Mouse (Mus musculus) neural tube, embryonic 11.5 days (tissue): ENCODE measurements around the gene Tmem265. TPM values are rescaled to one million over a fixed set of nuclear protein-coding genes. Genes with fewer than 3 reads are reported as not detected.

Source experiments
- ATAC-seq: fragments of 200-750 bp; cut with Nextera tagmentation; 2 replicates; pipeline ENCODE4 v1.8.0; 2017; ENCODE audit warnings: moderate number of reproducible peaks, mild to moderate bottlenecking, moderate TSS enrichment, moderate library complexity; ENCODE audit not compliant: insufficient read depth, low FRiP score, low TSS enrichment
- DNase-seq: peaks from one replicate; pipeline ENCODE4 v3.0.0-alpha.2; 2015; ENCODE audit warnings: low spot score
- H3K27ac ChIP-seq: fragments of 300-500 bp; sonication (generic); 2 replicates; pipeline ENCODE4 v1.5.1; 2014; ENCODE audit warnings: low read depth, mild to moderate bottlenecking, low read length
- H3K27me3 ChIP-seq: fragments of 300-500 bp; sonication (generic); 2 replicates; pipeline ENCODE4 v1.6.1; 2014; ENCODE audit warnings: mild to moderate bottlenecking, low read length, mixed read lengths; ENCODE audit not compliant: control insufficient read depth, insufficient read depth
- H3K36me3 ChIP-seq: fragments of 300-500 bp; sonication (generic); 2 replicates; pipeline ENCODE4 v1.6.1; 2014; ENCODE audit warnings: mild to moderate bottlenecking, low read length, moderate library complexity, mixed read lengths; ENCODE audit not compliant: control insufficient read depth, insufficient read depth
- H3K4me1 ChIP-seq: fragments of 300-500 bp; sonication (generic); 2 replicates; pipeline ENCODE4 v1.6.1; 2014; ENCODE audit warnings: low read length, mixed read lengths; ENCODE audit not compliant: control insufficient read depth, insufficient read depth
- H3K4me2 ChIP-seq: fragments of 300-500 bp; sonication (generic); 2 replicates; pipeline ENCODE4 v1.6.1; 2014; ENCODE audit warnings: low read depth, mild to moderate bottlenecking, moderate library complexity
- H3K4me3 ChIP-seq: fragments of 300-500 bp; sonication (generic); 2 replicates; pipeline ENCODE4 v1.5.1; 2014; ENCODE audit warnings: low read depth, low read length
- H3K9ac ChIP-seq: fragments of 300-500 bp; sonication (generic); 2 replicates; pipeline ENCODE4 v1.6.1; 2014; ENCODE audit warnings: mild to moderate bottlenecking, low read length
- H3K9me3 ChIP-seq: fragments of 300-500 bp; sonication (generic); 2 replicates; pipeline ENCODE4 v1.6.1; 2016; ENCODE audit warnings: low read length; ENCODE audit not compliant: control insufficient read depth
- WGBS: fragments of 180-500 bp; shearing (Covaris S2); extraction: QIAGEN DNeasy Blood & Tissue Kit; methylation state at CpG from one replicate; pipeline ENCODE4 v1.1.7; 2014; 5-methylcytosine and 5-hydroxymethylcytosine counted together
- polyA plus RNA-seq: library from polyadenylated mRNA; unstranded; fragments of >200 nt; fragmentation: Nextera tagmentation; extraction: Ambion mirVana; gene quantifications from 2 replicates; pipeline ENCODE4 v1.2.1, GENCODE M21; 2014

Tmem265 gene
- polyA plus RNA-seq, 1 experiment from 2014 or later, result 9.2 TPM

GRCm38 (mm10) chr7:127541671-127542070 is 19.5 kb upstream of the Tmem265 start:
- no peak for ATAC-seq
- H3K9me3 ChIP-seq, result no peaks in the 10 kb centered on the region
- H3K9ac ChIP-seq, result no peak overlapping the region
- H3K4me3 ChIP-seq, result no peak overlapping the region
- no peak for DNase-seq
- H3K4me2 ChIP-seq, result no peak overlapping the region
- peaks cover 44% of the 10 kb centered on the region for H3K36me3 ChIP-seq
- H3K4me1 ChIP-seq, result no peaks in the 10 kb centered on the region
- H3K27me3 ChIP-seq, result no peaks in the 10 kb centered on the region
- WGBS, result 99% methylated on average over 3 of the region's 3 CpGs
- H3K27ac ChIP-seq, result no peak overlapping the region

GRCm38 (mm10) chr7:127549116-127549835 is 11.9 kb upstream of the Tmem265 start:
- no peak for DNase-seq
- H3K4me1 ChIP-seq, result no peaks in the 10 kb centered on the region
- H3K4me2 ChIP-seq, result no peak overlapping the region
- no peak overlapping the region for H3K9ac ChIP-seq
- H3K27me3 ChIP-seq, result no peaks in the 10 kb centered on the region
- 84% methylated on average over 15 of the region's 15 CpGs for WGBS
- no peak overlapping the region for H3K27ac ChIP-seq
- no peak for ATAC-seq
- H3K4me3 ChIP-seq, result no peak overlapping the region
- H3K9me3 ChIP-seq, result no peaks in the 10 kb centered on the region
- peaks cover 22% of the 10 kb centered on the region for H3K36me3 ChIP-seq

- Histone ChIP-seq H3K4me3 (no peak overlapping the region), H3K4me2 (no peak overlapping the region), H3K4me1 (no peaks in the 10 kb centered on the region), H3K27ac (no peak overlapping the region), H3K9me3 (no peaks in the 10 kb centered on the region), H3K36me3 (peaks cover 23% of the 10 kb centered on the region), H3K9ac (no peak overlapping the region), H3K27me3 (no peaks in the 10 kb centered on the region)
- no peak for ATAC-seq
- 98% methylated on average over 8 of the region's 8 CpGs for WGBS
- no peak for DNase-seq
These were observed 9.6 kb upstream of the Tmem265 start for GRCm38 (mm10) chr7:127551558-127551957.

- no peaks in the 10 kb centered on the region for H3K27me3 ChIP-seq
- no peak overlapping the region for H3K9ac ChIP-seq
- H3K9me3 ChIP-seq, result no peaks in the 10 kb centered on the region
- H3K4me2 ChIP-seq, result no peak overlapping the region
- ATAC-seq (no peak), DNase-seq (no peak)
- H3K36me3 ChIP-seq, result peaks cover 33% of the 10 kb centered on the region
- H3K4me3 ChIP-seq, result no peak overlapping the region
- no peak overlapping the region for H3K27ac ChIP-seq
- WGBS, result 94% methylated on average over 11 of the region's 11 CpGs
- no peaks in the 10 kb centered on the region for H3K4me1 ChIP-seq
These were observed 610 bp upstream of the Tmem265 start for GRCm38 (mm10) chr7:127560580-127560979.

GRCm38 (mm10) chr7:127564381-127565150 is 3.4 kb downstream of the Tmem265 start:
- H3K4me2 ChIP-seq, result no peak overlapping the region
- no peaks in the 10 kb centered on the region for H3K4me1 ChIP-seq
- no peak overlapping the region for H3K9ac ChIP-seq
- WGBS, result 91% methylated on average over 6 of the region's 6 CpGs
- no peaks in the 10 kb centered on the region for H3K9me3 ChIP-seq
- no peak overlapping the region for H3K4me3 ChIP-seq
- peaks cover 18% of the 10 kb centered on the region for H3K36me3 ChIP-seq
- no peaks in the 10 kb centered on the region for H3K27me3 ChIP-seq
- ATAC-seq (no peak), DNase-seq (no peak)
- H3K27ac ChIP-seq, result no peak overlapping the region

- H3K4me2 ChIP-seq, result peak within 1 kb of the TSS; percentile 97
- peak within 1 kb of the TSS; percentile 86 for H3K4me3 ChIP-seq
- under 1% methylated on average over 17 of the region's 17 CpGs for WGBS
- no peaks in the 10 kb centered on the region for H3K27me3 ChIP-seq
- ATAC-seq (peak; percentile 97), DNase-seq (peak; percentile 89)
- peaks cover 9% of the 10 kb centered on the region for H3K36me3 ChIP-seq
- peaks cover 8% of the 10 kb centered on the region; the same call in 1 of the 2 replicates for H3K4me1 ChIP-seq
- H3K9me3 ChIP-seq, result no peaks in the 10 kb centered on the region
- H3K9ac ChIP-seq, result peak within 1 kb of the TSS; percentile 76
- H3K27ac ChIP-seq, result peak within 1 kb of the TSS; percentile 62; the same call in 1 of the 2 replicates
These were observed 11.8 kb downstream of the Tmem265 start, which contains the start of gene Phkg2 for GRCm38 (mm10) chr7:127572895-127573471. Phkg2 (plus strand) TSS chr7:127573340.

- ATAC-seq (peak; percentile 65; the same call in 1 of the 2 replicates), DNase-seq (no peak)
- Histone ChIP-seq H3K9me3 (no peaks in the 10 kb centered on the region), H3K36me3 (peaks cover 9% of the 10 kb centered on the region), H3K9ac (peak overlapping the region; percentile 76), H3K4me1 (peaks cover 8% of the 10 kb centered on the region; the same call in 1 of the 2 replicates), H3K27me3 (no peaks in the 10 kb centered on the region), H3K4me2 (peak overlapping the region; percentile 97), H3K27ac (peak overlapping the region; percentile 62; the same call in 1 of the 2 replicates), H3K4me3 (peak overlapping the region; percentile 86)
- under 1% methylated on average over 20 of the region's 28 CpGs for WGBS
These were observed 12.4 kb downstream of the Tmem265 start for GRCm38 (mm10) chr7:127573503-127574008.

- DNase-seq, result no peak
- WGBS, result 31% methylated on average over 7 of the region's 7 CpGs
- H3K27me3 ChIP-seq, result no peaks in the 10 kb centered on the region
- H3K4me1 ChIP-seq, result peaks cover 8% of the 10 kb centered on the region; the same call in 1 of the 2 replicates
- peak overlapping the region; percentile 76 for H3K9ac ChIP-seq
- H3K36me3 ChIP-seq, result peaks cover 9% of the 10 kb centered on the region
- H3K27ac ChIP-seq, result no peak overlapping the region
- no peaks in the 10 kb centered on the region for H3K9me3 ChIP-seq
- peak overlapping the region; percentile 97 for H3K4me2 ChIP-seq
- H3K4me3 ChIP-seq, result peak overlapping the region; percentile 86
- no peak for ATAC-seq
These were observed 12.9 kb downstream of the Tmem265 start for GRCm38 (mm10) chr7:127574115-127574514.
